Mouse (Mus musculus): ENCODE results near the gene Ctsw.

GRCm38 (mm10) chr19:5486771-5487170, 18.5 kb upstream of the Ctsw start:
- TF ChIP-seq GATA2 (IDR thresholded peaks at IDR 0.05; ENCODE audit: borderline replicate concordance, low read depth, low read length) (no peak), CTCF (IDR thresholded peaks at IDR 0.05; ENCODE audit: low read depth, low read length) (no peak), GATA1 (IDR thresholded peaks at IDR 0.05; ENCODE audit: borderline replicate concordance, low read length) (no peak)
